Mouse (Mus musculus) heart, embryonic 16.5 days (tissue): ENCODE results near the gene Ksr2. TPM values are rescaled to one million over a fixed set of nuclear protein-coding genes. Genes with fewer than 3 reads are reported as not detected.
"Not testable (repeated sequence)": the region's sequence is repeated elsewhere in the genome, so short reads cannot be mapped to it uniquely, and the experiment has no call there.

Experiments used
- ATAC-seq: fragments of 200-750 bp; cut with Nextera tagmentation; replicated peaks from 2 replicates; pipeline ENCODE4 v1.8.0; 2017; ENCODE audit warnings: moderate number of reproducible peaks; ENCODE audit not compliant: insufficient read depth, low FRiP score; ENCODE audit errors: extremely low read depth
- H3K27ac ChIP-seq: fragments of 300-500 bp; sonication (generic); 2 replicates; pipeline ENCODE4 v1.5.1; 2014; ENCODE audit warnings: mild to moderate bottlenecking, low read length, control low read depth, moderate library complexity
- H3K27me3 ChIP-seq: fragments of 300-500 bp; sonication (generic); 2 replicates; pipeline ENCODE4 v1.6.1; 2014; ENCODE audit warnings: low read length, mixed read lengths; ENCODE audit not compliant: control insufficient read depth, insufficient read depth
- H3K36me3 ChIP-seq: fragments of 300-500 bp; sonication (generic); 2 replicates; pipeline ENCODE4 v1.6.1; 2014; ENCODE audit not compliant: control insufficient read depth, insufficient read depth
- H3K4me1 ChIP-seq: fragments of 300-500 bp; sonication (generic); 2 replicates; pipeline ENCODE4 v1.6.1; 2014; ENCODE audit warnings: low read length, mixed read lengths; ENCODE audit not compliant: control insufficient read depth, insufficient read depth
- H3K4me2 ChIP-seq: fragments of 300-500 bp; sonication (generic); 2 replicates; pipeline ENCODE4 v1.6.1; 2014; ENCODE audit warnings: low read depth, mild to moderate bottlenecking, control low read depth, low read length
- H3K4me3 ChIP-seq: fragments of 300-500 bp; sonication (generic); 2 replicates; pipeline ENCODE4 v1.5.1; 2014; ENCODE audit warnings: mild to moderate bottlenecking, control low read depth, low read length
- H3K9ac ChIP-seq: fragments of 300-500 bp; sonication (generic); 2 replicates; pipeline ENCODE4 v1.6.1; 2014; ENCODE audit warnings: low read length, control low read depth
- H3K9me3 ChIP-seq: fragments of 300-500 bp; sonication (generic); replicated peaks from 2 replicates; pipeline ENCODE4 v1.6.1; 2016; ENCODE audit warnings: low read length; ENCODE audit not compliant: control insufficient read depth
- whole genome bisulfite sequencing: fragments of 180-500 bp; shearing (Covaris S2); extraction: QIAGEN DNeasy Blood & Tissue Kit; methylation state at CpG from one replicate; pipeline ENCODE4 v1.1.7; 2014; 5-methylcytosine and 5-hydroxymethylcytosine counted together
- polyA plus RNA-seq: library from polyadenylated mRNA; unstranded; fragments of >200 nt; fragmentation: Nextera tagmentation; extraction: Ambion mirVana; gene quantifications from 2 replicates; pipeline ENCODE4 v1.2.1, GENCODE M21; 2015

Gene Ksr2
- polyA plus RNA-seq, 1 experiment from 2014 or later: 0.05 TPM

DNA sequence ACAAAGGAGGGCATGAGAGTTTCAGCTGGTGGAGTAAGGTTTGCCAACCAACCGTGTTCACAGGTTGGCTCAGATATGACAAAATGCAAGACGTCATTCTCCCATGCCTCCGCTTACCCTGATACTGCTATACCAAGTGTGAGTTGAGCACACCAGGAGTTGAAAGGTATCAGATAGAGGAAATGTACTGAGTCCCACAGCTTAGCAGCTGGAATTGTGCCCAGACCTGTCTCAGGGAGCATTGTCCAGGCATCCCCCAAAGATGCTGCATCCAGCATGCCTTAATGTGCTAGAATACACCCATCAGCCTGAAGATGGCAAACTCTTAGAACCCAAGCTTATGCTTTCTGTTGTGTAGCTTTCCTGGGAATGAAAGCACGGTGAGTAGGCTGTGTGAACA, 206.5 kb downstream of the Ksr2 start:
- Histone ChIP-seq H3K27ac (no peak overlapping the region), H3K9me3 (no peaks in the 10 kb centered on the region), H3K4me1 (no peaks in the 10 kb centered on the region), H3K36me3 (no peaks in the 10 kb centered on the region), H3K4me3 (no peak overlapping the region), H3K9ac (no peak overlapping the region), H3K4me2 (no peak overlapping the region), H3K27me3 (no peaks in the 10 kb centered on the region)
- WGBS: 42% methylated on average over 4 of the region's 4 CpGs
- ATAC-seq: peak; percentile 37; the same call in 1 of the 2 replicates

- no peak overlapping the region for H3K9ac ChIP-seq
- H3K36me3 ChIP-seq: no peaks in the 10 kb centered on the region
- no peaks in the 10 kb centered on the region for H3K27me3 ChIP-seq
- 75% methylated on average over 12 of the region's 12 CpGs for WGBS
- H3K4me2 ChIP-seq: no peak overlapping the region
- H3K4me3 ChIP-seq: no peak overlapping the region
- no peaks in the 10 kb centered on the region for H3K4me1 ChIP-seq
- no peak for ATAC-seq
- H3K9me3 ChIP-seq: no peaks in the 10 kb centered on the region
- no peak overlapping the region for H3K27ac ChIP-seq
These were observed 208.4 kb downstream of the Ksr2 start for GRCm38 (mm10) chr5:117622221-117622620.

DNA sequence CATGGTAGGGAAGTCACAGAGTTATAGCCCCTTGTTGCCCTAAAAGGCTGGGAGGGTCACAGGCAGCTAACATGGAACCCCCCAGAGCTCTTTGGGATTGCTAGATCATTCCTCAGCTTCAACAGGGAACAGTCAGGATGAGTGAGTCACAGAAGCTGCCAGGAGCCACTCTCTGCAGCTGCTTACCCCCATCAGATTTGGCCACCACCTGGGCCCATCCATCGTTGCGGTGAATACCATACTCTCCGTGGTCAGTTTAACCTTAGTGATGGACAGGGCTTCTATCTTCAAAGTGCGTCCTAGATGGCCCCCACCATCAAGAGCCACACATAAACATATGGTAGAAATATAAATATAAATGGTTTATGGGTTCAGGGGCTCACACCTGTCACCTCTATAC, 209.4 kb downstream of the Ksr2 start:
- H3K4me1 ChIP-seq: not testable (repeated sequence)

GRCm38 (mm10) chr5:117626907-117627306, 213.1 kb downstream of the Ksr2 start:
- Histone ChIP-seq H3K4me2 (no peak overlapping the region), H3K4me3 (no peak overlapping the region), H3K4me1 (no peaks in the 10 kb centered on the region), H3K36me3 (no peaks in the 10 kb centered on the region), H3K9me3 (no peaks in the 10 kb centered on the region), H3K27me3 (no peaks in the 10 kb centered on the region), H3K27ac (no peak overlapping the region), H3K9ac (no peak overlapping the region)
- 13% methylated on average over 4 of the region's 4 CpGs for WGBS
- no peak for ATAC-seq

More for the DNA sequence above, 209.4 kb downstream of the Ksr2 start:
- not testable (repeated sequence) for H3K27me3 ChIP-seq, ATAC-seq, H3K4me3 ChIP-seq, H3K4me2 ChIP-seq, H3K9ac ChIP-seq, H3K36me3 ChIP-seq, H3K27ac ChIP-seq, H3K9me3 ChIP-seq
- 86% methylated on average over 4 of the region's 4 CpGs for WGBS

DNA sequence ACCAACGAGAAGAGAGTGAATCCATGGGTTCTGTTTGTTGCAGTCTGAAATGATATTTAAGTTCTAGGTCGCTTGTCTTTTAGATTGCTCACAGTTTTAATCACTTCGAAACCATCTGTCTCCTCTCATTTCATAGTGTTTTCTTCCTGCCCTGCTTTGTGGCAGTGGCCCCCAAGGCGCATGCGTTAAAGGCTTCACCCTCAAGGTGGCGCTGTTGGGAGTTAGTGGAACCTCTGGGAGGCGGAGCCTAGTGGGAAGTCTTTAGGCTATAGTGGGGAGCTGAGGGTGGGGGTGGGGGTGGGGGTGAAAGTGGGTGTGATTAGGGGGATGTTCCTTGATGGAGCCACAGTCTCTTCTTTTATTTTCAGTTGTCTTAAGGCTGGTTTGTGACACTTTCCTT, 214.6 kb downstream of the Ksr2 start:
- no peak for ATAC-seq
- H3K9ac ChIP-seq: no peak overlapping the region
- no peaks in the 10 kb centered on the region for H3K9me3 ChIP-seq
- H3K36me3 ChIP-seq: no peaks in the 10 kb centered on the region
- no peak overlapping the region for H3K4me2 ChIP-seq
- no peaks in the 10 kb centered on the region for H3K27me3 ChIP-seq
- no peak overlapping the region for H3K4me3 ChIP-seq
- 44% methylated on average over 7 of the region's 7 CpGs for WGBS
- H3K27ac ChIP-seq: no peak overlapping the region
- H3K4me1 ChIP-seq: no peaks in the 10 kb centered on the region

DNA sequence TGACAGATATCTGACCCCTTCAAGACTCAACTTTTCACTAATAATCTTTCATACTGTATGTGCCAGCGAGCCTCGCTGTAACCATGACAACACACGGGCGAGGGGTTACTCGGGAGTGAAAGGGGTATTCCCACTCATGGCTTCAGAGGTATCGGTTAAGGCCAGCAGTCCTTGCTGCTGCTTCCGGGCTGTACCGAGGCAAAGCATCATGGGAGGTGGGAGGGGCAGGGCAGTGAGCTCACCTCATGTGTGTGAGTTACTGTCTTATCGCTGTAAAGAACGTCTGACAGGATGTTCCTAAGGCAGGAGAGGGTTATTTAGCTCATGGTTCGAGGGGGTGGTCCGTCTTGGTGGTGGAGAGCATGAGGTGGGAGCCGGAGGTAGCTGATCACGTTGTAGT, 215.8 kb downstream of the Ksr2 start:
- no peak overlapping the region for H3K9ac ChIP-seq
- no peak overlapping the region for H3K4me3 ChIP-seq
- H3K27me3 ChIP-seq: no peaks in the 10 kb centered on the region
- no peaks in the 10 kb centered on the region for H3K9me3 ChIP-seq
- H3K36me3 ChIP-seq: no peaks in the 10 kb centered on the region
- H3K4me1 ChIP-seq: no peaks in the 10 kb centered on the region
- H3K4me2 ChIP-seq: no peak overlapping the region
- no peak for ATAC-seq
- no peak overlapping the region for H3K27ac ChIP-seq
- 79% methylated on average over 14 of the region's 14 CpGs for WGBS

- H3K36me3 ChIP-seq: no peaks in the 10 kb centered on the region
- H3K9ac ChIP-seq: no peak overlapping the region
- H3K4me3 ChIP-seq: no peak overlapping the region
- WGBS: 69% methylated on average over 2 of the region's 2 CpGs
- no peak for ATAC-seq
- H3K27ac ChIP-seq: no peak overlapping the region
- H3K4me1 ChIP-seq: no peaks in the 10 kb centered on the region
- no peak overlapping the region for H3K4me2 ChIP-seq
- no peaks in the 10 kb centered on the region for H3K9me3 ChIP-seq
- H3K27me3 ChIP-seq: no peaks in the 10 kb centered on the region
These were observed 221.4 kb downstream of the Ksr2 start for GRCm38 (mm10) chr5:117635211-117635610.

- Histone ChIP-seq H3K4me1 (no peaks in the 10 kb centered on the region), H3K27ac (no peak overlapping the region), H3K9me3 (no peaks in the 10 kb centered on the region), H3K4me2 (no peak overlapping the region), H3K27me3 (no peaks in the 10 kb centered on the region), H3K9ac (no peak overlapping the region), H3K36me3 (no peaks in the 10 kb centered on the region), H3K4me3 (no peak overlapping the region)
- no peak for ATAC-seq
- WGBS: 52% methylated on average over 5 of the region's 5 CpGs
These were observed 222.0 kb downstream of the Ksr2 start for GRCm38 (mm10) chr5:117635838-117636237.

- no peak overlapping the region for H3K4me3 ChIP-seq
- no peaks in the 10 kb centered on the region for H3K4me1 ChIP-seq
- no peak overlapping the region for H3K4me2 ChIP-seq
- WGBS: 80% methylated on average over 6 of the region's 6 CpGs
- H3K9me3 ChIP-seq: no peaks in the 10 kb centered on the region
- no peak for ATAC-seq
- H3K9ac ChIP-seq: no peak overlapping the region
- H3K27me3 ChIP-seq: no peaks in the 10 kb centered on the region
- no peak overlapping the region for H3K27ac ChIP-seq
- no peaks in the 10 kb centered on the region for H3K36me3 ChIP-seq
These were observed 227.8 kb downstream of the Ksr2 start for GRCm38 (mm10) chr5:117641585-117641984.
